Mouse (Mus musculus) telencephalon, adult 2 months (tissue): ENCODE measurements at regions not wholly inside any gene's neighbourhood (a gene's known extent, or its start where the extent isn't known, plus 50 kb on each side); places are given as distances from the start of the nearest gene placed in this dataset.

Source experiments
- DNase-seq: peaks from one replicate; pipeline ENCODE4 v3.0.0-alpha.2; 2011; ENCODE audit warnings: low read depth, low spot score

DNA sequence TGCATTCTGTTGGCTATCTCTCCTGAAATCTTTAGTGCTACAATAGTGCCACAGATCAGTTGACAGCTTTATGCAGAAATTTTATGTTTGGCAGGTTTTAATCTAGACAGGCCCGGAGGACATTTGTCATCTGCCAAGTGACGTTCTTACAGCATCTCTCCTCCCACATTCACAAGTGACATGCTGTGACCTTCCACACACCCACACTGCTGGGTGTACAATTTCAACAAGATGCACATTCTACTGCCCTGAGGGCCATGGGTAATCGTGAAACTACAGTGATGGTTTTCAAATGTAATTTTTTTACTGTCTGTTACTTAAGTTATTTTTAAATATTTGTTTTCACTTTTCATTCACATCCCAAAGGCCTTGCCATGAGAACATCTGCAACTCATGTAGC lies 639.2 kb upstream of the Gm11114 start:
- no peak for DNase-seq

DNA sequence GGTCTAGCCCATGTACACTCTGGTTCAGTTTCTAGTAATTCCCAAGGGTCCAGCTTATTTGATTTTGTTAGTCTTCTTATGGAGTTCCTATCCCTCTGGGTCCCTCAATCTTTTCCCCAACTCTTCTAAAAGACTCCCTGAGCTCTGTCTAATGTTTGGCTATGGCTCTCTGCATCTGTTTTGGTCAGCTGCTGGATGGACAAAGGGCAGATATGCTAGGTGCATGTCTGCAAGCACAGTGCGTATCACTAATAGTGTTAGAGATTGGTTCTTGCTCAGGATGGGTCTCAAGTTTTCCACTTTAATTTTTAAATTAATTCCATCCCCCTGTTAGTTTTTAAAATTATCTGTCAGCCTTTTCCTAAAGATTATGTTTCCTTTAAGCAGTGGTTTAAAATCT lies 634.2 kb upstream of the Gm11114 start:
- no peak for DNase-seq

DNA sequence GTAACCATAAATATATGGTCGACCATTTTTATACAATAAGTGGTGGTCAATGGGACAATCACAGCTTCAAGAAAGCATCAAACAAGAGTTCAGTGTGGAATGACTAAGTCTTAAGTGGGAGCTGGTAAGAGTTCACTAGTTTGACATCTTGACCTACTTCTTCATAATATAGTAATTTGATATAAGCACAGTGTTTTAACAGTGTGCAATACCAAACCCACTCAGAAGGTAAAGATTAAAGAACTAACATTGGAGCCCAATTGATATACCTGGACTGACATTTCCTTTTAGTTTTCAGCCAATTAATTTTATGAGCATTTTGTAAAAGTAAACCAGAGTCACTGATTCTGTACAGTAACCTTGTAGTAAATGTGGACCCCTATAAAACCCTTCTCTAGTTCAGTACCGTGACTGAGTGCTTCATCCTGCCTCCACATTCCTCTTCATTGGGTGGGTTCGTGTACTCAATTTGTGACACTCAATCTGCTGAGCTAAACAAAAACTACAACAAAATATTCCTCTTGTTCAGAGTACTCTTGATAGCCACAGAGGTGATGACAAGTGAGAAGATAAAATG lies 593.9 kb upstream of the Gm11114 start:
- no peak for DNase-seq

DNA sequence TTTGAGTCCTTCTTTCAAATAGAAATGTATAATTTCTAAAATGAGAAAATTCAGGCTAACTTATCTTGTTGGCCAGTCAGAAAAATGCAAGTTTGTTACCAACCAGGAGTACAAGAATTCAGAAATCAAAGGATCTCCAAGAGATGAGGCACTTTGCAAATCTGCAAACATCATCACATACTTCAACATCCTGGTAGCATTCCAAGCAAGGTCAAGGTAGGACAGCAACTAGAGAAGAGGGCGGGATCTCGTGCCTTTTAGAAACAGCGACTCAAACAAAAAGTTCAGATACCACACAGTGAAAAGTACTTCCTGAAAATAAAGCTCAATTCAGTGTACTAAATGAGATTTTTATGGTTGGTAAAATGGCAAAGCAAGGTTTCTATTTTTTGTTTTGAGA lies 593.2 kb upstream of the Gm11114 start:
- no peak for DNase-seq

DNA sequence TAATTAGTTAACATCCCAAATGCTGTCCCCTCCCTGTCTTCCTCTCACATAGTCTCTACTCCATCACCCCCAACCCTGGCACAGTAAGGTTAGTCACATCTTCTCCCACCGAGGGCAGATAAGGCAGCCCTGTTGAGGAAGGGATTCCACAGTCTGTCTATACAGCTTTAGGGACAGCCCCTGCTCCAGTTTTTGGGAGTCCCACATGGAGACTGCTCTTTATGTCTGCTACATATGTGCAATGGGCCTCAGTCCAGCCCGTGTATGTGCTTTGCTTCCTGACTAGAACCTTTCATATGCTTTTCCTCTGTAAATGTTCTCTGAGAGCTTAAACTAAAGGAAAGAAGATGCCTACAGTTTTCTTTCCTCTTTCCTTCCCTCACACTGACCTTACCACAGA lies 592.1 kb upstream of the Gm11114 start:
- no peak for DNase-seq

DNA sequence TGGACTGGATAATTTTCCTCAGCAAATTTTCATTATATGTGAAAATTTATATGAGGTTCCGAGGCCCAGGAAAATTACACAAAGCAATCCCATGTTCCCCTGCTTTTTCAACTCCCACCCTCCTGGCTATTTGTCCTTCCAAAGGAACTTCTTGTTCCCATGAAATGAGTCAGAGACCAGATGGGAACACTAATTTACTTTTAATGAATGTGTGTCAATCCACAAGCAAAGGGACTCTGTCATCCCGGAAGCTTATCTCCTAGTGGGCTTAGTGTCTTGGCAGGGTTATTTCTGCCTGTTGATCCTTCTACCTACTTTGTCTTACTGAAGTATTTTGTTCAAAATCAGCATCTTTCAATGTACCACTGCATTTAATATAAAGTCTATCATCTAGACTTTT lies 573.3 kb upstream of the Gm11114 start:
- no peak for DNase-seq

DNA sequence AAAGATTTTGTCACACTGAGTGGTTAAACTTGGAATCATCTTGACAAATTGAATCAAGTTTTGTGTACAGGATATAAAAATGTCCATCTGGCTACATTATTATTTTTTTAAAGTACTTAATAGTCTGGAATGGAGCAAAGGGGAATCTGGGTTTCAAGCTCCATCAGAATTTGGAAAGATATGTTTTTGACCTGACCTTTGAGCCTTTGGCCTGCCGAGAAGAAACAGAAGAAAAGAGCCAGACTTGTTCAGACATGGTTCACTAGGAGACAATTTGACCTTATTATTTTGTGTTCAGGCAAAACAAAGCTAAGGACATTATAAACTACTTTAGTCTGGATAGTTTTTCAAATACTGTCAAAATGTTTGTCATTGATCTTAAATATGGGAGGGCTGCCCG lies 572.2 kb upstream of the Gm11114 start:
- no peak for DNase-seq

DNA sequence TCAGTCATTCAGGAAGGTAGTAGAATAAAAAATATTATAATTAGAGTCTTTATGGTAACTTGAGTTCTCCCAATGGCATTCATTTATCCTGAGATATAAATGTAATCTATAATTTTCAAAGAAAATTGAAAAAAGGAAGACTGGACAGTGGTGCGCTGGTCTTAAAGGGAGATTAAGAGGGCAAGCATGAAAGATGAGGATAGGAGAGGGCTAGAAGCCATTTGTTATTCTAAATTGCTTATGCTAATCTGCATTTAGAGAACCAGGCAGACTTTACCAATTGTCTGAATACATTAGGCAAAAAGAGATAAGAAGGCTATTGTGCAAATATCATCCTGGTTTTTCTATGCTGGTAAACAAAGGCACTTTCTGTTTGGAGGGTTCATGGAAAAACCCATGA lies 558.2 kb upstream of the Gm11114 start:
- DNase-seq = peak; percentile 42

DNA sequence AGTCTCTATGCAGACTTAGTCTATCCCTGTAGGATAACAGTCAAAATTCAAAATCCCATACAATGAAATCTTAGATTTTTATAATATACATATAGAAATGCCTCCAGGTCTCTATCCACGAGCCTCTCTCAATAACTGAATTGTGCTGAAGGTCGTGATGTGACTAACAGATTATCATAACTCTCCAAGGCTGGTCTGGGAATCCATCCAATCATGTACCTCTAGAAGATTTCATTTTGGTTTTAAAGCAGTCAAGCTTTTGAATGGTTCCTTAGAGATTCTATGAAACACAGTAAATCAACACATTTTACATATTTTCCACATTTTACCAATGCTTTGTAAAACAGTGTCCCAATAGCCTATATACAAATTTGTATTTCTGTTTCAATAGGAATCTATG lies 557.7 kb upstream of the Gm11114 start:
- DNase-seq = no peak

DNA sequence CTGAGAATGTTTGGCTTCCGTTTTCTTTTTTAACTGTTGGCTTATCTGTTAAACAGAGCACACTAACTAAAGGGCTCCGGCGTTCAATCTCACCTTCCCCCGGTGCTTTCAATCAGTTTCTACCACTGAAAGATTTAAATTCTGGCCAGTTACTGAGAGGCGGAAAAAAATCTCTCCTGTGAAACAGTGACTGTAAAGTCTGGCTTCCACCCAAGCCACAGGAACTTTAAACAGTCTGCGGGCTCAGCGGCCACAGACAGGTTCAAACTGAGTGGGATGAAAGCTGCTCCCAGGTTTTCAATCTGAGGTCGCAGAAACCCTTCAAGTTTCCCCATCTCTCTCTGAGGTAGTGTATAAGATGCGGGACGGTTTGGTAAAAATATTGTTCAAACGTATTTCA lies 538.2 kb upstream of the Gm11114 start:
- DNase-seq = no peak

DNA sequence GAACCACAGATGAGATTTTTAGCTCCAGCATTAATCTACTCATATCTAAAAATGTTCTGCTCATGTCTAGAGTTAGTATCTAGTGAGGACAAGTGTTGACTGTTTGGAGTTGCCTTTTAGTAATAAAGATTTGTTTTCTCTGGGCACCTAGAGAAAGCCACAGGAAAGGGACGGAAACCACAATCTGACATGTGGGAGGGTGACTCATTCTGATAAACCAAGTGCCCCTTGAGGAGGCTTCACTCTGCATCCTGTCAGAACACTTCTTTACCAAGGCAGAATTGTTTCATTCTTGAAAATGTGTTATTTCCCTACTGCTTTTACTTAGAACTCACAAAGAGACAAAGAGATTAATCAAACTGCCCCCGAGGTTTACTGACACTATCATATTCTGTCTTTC lies 537.4 kb upstream of the Gm11114 start:
- DNase-seq = no peak

DNA sequence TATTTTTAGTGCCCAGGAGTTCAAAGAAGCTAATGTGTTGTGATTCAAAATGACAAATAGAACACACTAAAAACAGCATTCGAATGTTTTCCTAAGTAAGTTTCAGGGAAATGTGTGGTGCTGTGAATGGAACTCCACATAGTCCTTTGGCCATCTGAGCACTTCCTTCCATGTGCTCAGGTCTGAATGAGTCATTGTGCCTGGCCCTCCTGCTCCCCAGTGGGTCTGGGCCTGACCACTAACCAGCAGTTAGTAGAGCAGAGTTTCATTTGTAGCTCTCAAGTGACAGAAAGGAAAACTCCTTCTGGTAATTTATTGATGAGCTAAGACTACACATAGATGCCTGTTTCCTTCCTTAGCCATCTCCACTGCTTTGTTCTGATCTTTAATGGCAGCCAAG lies 533.4 kb upstream of the Gm11114 start:
- no peak for DNase-seq

DNA sequence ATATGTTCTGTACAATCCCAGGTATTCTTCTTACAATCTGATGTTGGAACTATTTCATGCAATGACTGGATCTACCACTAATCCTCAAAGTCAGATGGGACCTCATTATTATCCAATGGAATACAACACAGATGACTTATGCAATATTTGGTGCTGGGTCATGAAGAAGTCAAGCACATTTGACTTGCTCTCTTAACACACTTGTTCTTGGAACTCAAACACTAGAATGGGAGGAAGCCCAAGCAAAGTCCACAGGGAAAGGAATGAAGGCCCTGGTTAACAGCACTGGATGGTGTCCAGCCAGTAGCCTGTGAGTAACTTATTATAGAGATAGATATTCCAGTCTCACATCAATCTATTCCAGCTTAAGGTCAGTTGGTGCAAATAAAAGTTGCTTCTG lies 486.8 kb upstream of the Gm11114 start:
- no peak for DNase-seq

DNA sequence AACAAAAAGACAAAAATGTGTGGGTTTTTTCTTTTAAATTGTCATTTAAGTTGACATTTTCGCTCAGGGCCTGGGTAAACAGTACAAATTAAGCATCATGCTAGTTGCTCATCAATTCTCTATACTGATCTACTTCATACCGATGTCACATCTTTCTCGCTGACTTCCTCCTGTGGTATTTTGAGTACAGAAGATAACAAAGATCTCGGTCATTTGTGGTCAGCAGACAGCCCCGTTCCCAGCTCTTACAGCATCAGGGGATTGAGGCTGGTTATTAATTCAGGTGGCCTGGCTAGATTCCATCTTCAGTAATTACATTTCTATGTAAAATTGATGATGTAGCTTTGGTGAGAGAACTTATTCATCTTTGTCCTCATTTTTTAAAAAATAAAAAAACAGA lies 483.6 kb upstream of the Gm11114 start:
- DNase-seq = no peak

DNA sequence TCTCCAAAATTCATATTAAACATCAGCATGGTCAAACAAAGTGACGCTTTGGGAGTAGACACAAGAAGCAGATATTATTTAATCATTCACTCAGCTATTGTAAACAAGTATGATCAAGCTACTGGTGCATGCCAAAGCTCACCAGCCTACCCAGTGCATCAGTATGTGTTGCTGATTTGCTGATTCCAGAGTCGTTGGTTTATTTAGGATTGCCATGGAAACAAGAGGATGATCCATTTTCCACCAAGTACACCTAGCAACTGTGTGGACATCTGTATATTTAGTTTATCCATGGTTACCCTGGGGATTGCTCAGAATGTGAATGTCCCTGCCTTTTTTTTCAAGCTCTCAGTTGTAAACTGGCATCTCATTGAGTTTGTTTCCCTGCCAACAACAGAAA lies 481.9 kb upstream of the Gm11114 start:
- peak; percentile 11 for DNase-seq

DNA sequence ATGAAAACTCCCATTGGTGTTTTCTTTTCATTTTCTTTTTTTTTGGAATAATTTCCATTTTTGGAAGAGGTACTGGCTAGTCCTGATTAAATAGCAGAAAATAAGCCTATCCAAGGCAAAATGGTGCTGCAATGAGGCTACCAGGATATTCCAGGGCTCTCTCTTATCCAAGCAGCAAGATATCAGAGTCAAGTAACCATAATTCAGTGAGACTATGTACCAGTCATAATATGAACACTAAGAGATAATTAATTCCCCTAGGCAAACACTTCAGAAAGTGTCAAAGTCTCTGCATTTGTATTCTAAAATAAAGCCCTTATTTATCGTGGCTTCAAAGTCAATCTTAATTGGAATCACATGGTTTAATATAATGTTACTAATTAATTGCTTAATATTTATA lies 475.1 kb upstream of the Gm11114 start:
- no peak for DNase-seq

DNA sequence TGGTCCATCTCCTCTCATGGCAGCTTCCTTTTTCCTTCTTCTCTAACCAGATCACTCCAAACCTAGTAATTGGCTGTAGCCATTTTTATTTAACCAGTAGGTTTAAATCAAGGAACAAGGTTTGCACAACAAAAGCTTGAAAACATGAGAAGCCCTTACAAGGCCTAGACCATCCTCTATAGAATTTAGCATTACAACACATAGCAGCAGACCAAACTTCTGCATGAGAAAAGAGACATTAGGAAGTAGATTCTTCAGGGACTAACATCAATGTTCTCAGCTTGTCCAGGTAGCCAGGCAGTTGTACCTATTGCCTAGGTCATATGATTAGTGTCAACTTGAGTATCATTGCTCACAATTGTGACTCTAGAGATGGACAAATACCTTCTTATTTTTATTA lies 468.6 kb upstream of the Gm11114 start:
- no peak for DNase-seq

DNA sequence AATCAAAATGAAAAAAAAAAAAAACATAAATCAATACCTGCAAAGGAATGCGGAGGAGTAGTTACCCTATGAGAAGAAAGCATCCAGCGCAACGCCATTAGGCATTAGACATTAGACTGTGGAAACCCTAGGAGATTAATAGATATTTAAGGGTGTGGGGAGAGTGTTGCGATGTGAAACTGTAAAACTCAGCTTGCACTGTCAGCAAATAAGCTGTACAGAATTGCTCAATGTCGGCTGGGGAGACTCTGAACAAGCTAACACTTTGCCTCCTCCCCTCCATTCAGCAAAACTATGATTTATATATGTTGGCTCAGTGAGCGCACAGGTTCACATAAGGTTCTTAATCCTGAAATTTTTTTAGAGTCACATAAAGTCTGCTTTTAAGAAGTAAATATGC lies 451.0 kb upstream of the Gm11114 start:
- no peak for DNase-seq

DNA sequence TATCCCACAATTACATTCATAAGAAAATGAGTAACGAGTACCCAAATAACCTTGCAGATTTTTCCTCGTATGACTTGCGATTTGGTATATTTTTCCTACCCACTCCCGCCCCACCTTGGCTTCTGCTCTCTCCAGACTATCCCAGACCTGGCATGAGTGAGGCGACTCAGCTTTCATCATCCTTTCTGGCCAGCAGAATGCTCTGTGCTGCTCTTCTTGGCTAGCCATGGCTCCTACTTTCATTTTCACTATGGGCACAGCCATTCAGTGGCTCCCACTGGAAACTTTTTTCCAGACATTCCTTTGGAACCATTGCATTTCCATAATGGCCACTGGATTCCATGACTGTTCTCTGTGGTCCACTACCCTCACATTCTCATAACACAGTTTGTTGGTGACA lies 449.1 kb upstream of the Gm11114 start:
- no peak for DNase-seq

DNA sequence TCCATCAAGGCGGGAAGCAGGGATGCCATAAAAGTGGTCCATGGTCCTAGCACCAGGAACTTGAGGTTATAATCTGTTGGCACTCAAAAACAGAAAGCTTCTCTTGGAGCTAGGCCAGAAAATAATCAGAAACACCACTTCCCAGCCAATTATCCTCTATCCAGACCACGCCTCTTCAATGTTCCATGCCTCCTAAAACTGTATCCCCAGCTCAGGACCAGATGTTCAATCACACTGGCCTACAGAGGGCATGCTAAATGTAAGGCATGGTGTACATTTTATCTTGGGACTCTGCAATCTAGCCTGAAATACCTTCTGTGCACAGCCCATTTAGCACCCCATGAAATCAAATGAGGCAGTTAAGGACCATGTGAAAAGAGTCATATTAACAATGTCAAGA lies 418.4 kb upstream of the Gm11114 start:
- no peak for DNase-seq

DNA sequence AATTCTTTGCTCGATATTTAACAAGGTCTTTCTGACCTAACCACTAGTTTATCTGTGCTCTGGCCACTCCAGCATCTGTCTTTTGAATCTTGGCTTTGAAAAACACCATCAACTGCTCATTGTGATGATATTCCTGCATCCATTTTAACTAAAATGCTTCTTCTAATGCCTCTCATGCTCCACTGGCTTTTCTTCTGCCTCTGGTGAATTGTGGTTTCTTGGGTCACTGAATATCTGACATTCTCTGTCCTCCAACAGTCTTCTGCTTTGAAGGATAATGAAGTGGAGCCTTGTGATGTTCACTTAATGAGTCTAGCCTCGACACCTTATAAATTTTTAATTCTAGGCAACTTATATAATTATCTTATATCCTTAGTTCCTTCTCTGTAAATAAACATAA lies 416.5 kb upstream of the Gm11114 start:
- DNase-seq = no peak

DNA sequence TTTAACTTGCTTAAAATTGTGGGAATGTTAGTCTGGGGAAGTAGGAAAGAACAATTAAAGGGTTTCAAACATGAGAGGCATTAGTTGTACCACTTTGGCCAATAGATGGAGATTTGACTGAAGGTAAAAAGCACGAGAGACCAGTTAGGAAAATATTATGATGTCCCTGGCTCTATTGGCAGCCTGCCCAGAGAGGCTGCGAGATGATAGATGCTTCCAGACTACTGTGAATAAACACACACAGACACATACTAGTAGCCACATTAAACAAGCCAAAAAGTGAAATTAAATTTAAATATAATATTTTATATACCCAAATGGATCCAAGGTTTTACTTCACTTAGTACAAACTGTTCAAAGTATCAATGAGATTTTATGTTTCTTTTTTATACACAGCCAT lies 411.9 kb upstream of the Gm11114 start:
- no peak for DNase-seq

DNA sequence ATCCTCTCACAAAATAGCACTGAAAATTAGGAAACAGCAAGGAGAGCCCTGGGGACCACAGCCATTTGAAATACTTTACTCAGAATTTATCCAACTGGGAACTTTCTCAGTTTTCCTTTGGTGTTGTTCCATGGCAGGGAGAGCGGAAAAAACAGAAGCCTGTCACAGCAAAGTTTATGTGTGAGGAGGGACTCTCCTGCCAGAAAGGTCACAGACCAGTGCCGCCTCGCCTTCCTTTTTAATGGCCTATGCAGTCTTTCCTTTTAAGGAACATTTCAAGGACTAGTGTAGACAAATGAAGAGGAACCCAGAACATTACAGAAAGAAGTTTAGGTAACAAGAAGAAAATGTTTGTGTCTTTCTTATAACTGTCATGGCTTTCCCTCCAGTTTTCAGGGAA lies 406.3 kb upstream of the Gm11114 start:
- DNase-seq = no peak

DNA sequence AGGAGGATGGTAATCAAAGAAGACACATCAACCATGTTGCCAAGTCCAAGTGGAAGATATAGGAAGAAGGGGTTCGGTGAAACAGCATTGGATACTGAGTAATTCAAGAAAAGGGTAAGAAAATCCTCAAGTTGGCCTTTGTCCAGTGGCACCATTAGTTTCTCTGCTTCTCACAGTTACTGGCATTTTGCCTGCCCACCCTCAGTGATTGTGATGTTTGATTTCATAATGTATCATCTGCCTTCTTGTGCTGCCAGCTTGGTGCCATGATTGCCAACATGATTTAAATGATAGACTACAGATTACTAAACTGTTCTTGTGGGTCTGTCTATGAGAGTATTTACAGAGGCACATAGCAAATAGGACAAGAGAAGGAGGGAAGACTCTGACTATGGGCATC lies 399.3 kb upstream of the Gm11114 start:
- DNase-seq = no peak

DNA sequence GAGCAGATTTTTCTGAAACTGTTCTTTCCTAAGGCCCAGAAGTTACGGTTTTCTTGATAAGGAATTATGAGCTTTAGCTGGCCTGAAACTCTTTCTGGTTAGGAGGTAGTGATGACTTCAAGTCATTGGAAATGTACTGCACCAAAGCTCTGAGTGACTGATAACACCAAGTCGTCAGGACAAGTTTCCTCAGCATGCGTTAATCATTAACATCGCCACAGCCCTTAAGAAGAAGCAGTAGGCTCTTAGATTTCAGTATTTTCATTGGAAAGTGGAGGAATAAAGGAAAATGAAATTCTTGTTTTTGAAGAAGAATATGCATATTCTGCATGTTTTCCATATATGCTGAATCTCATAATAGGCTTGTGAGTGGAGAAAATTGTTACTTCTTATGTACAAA lies 390.3 kb upstream of the Gm11114 start:
- no peak for DNase-seq
